Mouse (Mus musculus): ENCODE measurements at regions not wholly inside any gene's neighbourhood (a gene's known extent, or its start where the extent isn't known, plus 50 kb on each side); places are given as distances from the start of the nearest gene placed in this dataset.

- no peak for DNase-seq (ENCODE audit: low read depth, low spot score)
Observed at GRCm38 (mm10) chr4:153321085-153321484, 161.5 kb downstream of the Ajap1 start.

- DNase-seq (ENCODE audit: low read depth, low spot score) = no peak
Observed at GRCm38 (mm10) chr4:153320602-153321001, 162.0 kb downstream of the Ajap1 start.

- DNase-seq (ENCODE audit: low read depth, low spot score) = no peak
Observed at GRCm38 (mm10) chr4:153316964-153317724, 165.5 kb downstream of the Ajap1 start.

- no peak for DNase-seq (ENCODE audit: low read depth, low spot score)
Observed at GRCm38 (mm10) chr4:153316519-153316918, 166.1 kb downstream of the Ajap1 start.

- DNase-seq (ENCODE audit: low read depth, low spot score) = no peak
Observed at GRCm38 (mm10) chr4:153313961-153314360, 168.7 kb downstream of the Ajap1 start.

GRCm38 (mm10) chr4:153311574-153311973 is 171.0 kb downstream of the Ajap1 start:
- no peak for DNase-seq (ENCODE audit: low read depth, low spot score)

- DNase-seq (ENCODE audit: low read depth, low spot score) = no peak
Observed at GRCm38 (mm10) chr4:153310641-153311040, 172.0 kb downstream of the Ajap1 start.

- DNase-seq (ENCODE audit: low read depth, low spot score) = no peak
Observed at GRCm38 (mm10) chr4:153303521-153303920, 179.1 kb downstream of the Ajap1 start.

- DNase-seq (ENCODE audit: low read depth, low spot score) = no peak
Observed at GRCm38 (mm10) chr4:153302855-153303254, 179.8 kb downstream of the Ajap1 start.

- no peak for DNase-seq (ENCODE audit: low read depth, low spot score)
Observed at GRCm38 (mm10) chr4:153298277-153298676, 184.3 kb downstream of the Ajap1 start.

GRCm38 (mm10) chr4:153294828-153295227 is 187.8 kb downstream of the Ajap1 start:
- no peak for DNase-seq (ENCODE audit: low read depth, low spot score)

- DNase-seq (ENCODE audit: low read depth, low spot score) = no peak
Observed at GRCm38 (mm10) chr4:153293137-153293536, 189.5 kb downstream of the Ajap1 start.

GRCm38 (mm10) chr4:153288362-153288761 is 194.2 kb downstream of the Ajap1 start:
- no peak for DNase-seq (ENCODE audit: low read depth, low spot score)

- no peak for DNase-seq (ENCODE audit: low read depth, low spot score)
Observed at GRCm38 (mm10) chr4:153284209-153284608, 198.4 kb downstream of the Ajap1 start.

- no peak for DNase-seq (ENCODE audit: low read depth, low spot score)
Observed at GRCm38 (mm10) chr4:153276571-153276970, 206.0 kb downstream of the Ajap1 start.

GRCm38 (mm10) chr4:153271376-153271775 is 211.2 kb downstream of the Ajap1 start:
- DNase-seq (ENCODE audit: low read depth, low spot score) = no peak

- DNase-seq (ENCODE audit: low read depth, low spot score) = no peak
Observed at GRCm38 (mm10) chr4:153263216-153263805, 219.3 kb downstream of the Ajap1 start.

GRCm38 (mm10) chr4:153260941-153261557 is 221.6 kb downstream of the Ajap1 start:
- no peak for DNase-seq (ENCODE audit: low read depth, low spot score)

GRCm38 (mm10) chr4:153251943-153252342 is 230.7 kb downstream of the Ajap1 start:
- DNase-seq (ENCODE audit: low read depth, low spot score) = no peak

- DNase-seq (ENCODE audit: low read depth, low spot score) = no peak
Observed at GRCm38 (mm10) chr4:153251311-153251710, 231.3 kb downstream of the Ajap1 start.

- DNase-seq (ENCODE audit: low read depth, low spot score) = no peak
Observed at GRCm38 (mm10) chr4:153236680-153237079, 245.9 kb downstream of the Ajap1 start.

- no peak for DNase-seq (ENCODE audit: low read depth, low spot score)
Observed at GRCm38 (mm10) chr4:153233762-153234161, 248.8 kb downstream of the Ajap1 start.

GRCm38 (mm10) chr4:153229221-153229620 is 253.4 kb downstream of the Ajap1 start:
- DNase-seq (ENCODE audit: low read depth, low spot score) = no peak

Data from mesoderm, embryonic 11.5 days (tissue).